Mouse (Mus musculus): ENCODE measurements around the gene Rtn4. TPM values are rescaled to one million over a fixed set of nuclear protein-coding genes. Genes with fewer than 3 reads are reported as not detected.
A peak's percentile ranks its signal among the peaks of the same experiment; 100 is the strongest.

The Rtn4 gene
- polyA plus RNA-seq, 1 experiment from 2014 or later = 64.7 TPM

DNA sequence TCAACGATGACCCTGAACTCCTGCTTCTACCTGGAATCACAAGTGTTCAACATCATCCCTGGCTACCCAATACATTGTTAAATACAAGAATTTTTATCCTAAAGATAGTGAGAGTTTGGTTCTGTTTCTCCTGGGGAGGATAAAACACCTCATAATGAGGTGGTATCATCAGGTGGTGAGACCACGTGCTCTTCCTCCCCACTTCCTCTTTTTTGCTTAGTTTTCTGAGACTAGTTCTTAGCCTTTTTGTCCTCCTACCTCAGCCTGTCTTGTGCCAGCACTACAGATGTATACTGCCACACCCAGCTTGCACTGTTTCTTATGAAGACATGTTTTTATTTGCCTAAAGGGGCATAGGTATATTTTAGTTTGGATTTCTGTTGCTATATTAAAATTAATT lies 6.6 kb upstream of the Rtn4 start:
- Histone ChIP-seq H3K27ac (no peak overlapping the region), H3K4me3 (no peak overlapping the region), H3K36me3 (no peaks in the 10 kb centered on the region), H3K9me3 (replicated peaks) (no peaks in the 10 kb centered on the region), H3K4me1 (no peaks in the 10 kb centered on the region), H3K27me3 (ENCODE audit: low read depth, poor library complexity, severe bottlenecking) (no peaks in the 10 kb centered on the region)
- DNase-seq (ENCODE audit: low spot score) = no peak
- WGBS = 83% methylated on average over 2 of the region's 2 CpGs

GRCm38 (mm10) chr11:29691556-29691955 lies 1.2 kb upstream of the Rtn4 start:
- no peak for DNase-seq (ENCODE audit: low spot score)
- 86% methylated on average over 1 of the region's 1 CpGs for WGBS
- H3K27me3 ChIP-seq (ENCODE audit: low read depth, poor library complexity, severe bottlenecking) = no peaks in the 10 kb centered on the region
- H3K9me3 ChIP-seq (replicated peaks) = no peaks in the 10 kb centered on the region
- H3K4me1 ChIP-seq = peaks cover 7% of the 10 kb centered on the region; the same call in 1 of the 2 replicates
- no peak overlapping the region for H3K27ac ChIP-seq
- H3K4me3 ChIP-seq = no peak overlapping the region
- peaks cover 13% of the 10 kb centered on the region for H3K36me3 ChIP-seq

GRCm38 (mm10) chr11:29692111-29692682 lies 550 bp upstream of the Rtn4 start:
- WGBS = 15% methylated on average over 12 of the region's 12 CpGs
- Histone ChIP-seq H3K36me3 (peaks cover 19% of the 10 kb centered on the region), H3K4me1 (peaks cover 7% of the 10 kb centered on the region; the same call in 1 of the 2 replicates), H3K27ac (peak overlapping the region; percentile 61), H3K27me3 (ENCODE audit: low read depth, poor library complexity, severe bottlenecking) (no peaks in the 10 kb centered on the region), H3K4me3 (peak overlapping the region; percentile 99), H3K9me3 (replicated peaks) (no peaks in the 10 kb centered on the region)
- no peak for DNase-seq (ENCODE audit: low spot score)

DNA sequence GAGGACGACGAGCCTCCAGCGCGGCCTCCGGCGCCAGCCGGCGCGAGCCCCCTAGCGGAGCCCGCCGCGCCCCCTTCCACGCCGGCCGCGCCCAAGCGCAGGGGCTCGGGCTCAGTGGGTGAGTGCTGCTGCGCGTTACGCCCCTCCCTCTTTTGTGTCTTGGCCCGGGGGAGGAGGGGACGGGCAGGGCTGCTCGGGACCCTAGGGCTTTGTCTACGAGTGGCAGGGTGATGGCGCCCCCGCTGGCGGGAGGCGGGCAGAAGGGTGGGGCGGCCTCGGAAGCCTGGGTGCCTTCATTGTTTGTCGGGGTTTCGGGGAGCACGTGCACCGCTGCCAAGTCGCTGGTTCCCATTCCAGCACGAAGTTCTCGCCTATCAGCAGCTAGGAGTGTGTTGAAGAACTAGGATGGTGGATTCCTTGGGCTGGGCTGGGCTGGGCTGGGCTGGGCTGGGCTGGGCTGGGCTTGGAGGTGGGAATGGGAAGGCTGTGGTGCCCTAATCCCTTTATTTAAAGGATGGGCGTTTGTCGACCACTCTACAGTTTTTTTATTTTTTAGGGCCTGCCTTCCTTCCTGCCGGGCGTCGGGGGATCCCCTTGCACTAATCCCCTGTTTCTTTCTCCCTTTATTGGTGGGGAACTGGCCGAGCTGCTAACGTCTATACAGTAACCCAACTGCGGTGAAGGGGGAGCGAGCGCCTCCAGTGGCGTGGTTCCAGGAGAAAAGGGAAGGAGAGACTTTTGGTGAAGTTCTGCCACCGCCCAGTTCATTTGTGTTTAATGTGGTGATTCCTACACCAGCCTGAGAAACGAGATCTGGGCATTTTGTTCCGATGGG lies 1.0 kb downstream of the Rtn4 start:
- peak; percentile 91 for DNase-seq (ENCODE audit: low spot score)
- under 1% methylated on average over 40 of the region's 53 CpGs for WGBS
- Histone ChIP-seq H3K4me1 (peaks cover 7% of the 10 kb centered on the region; the same call in 1 of the 2 replicates), H3K4me3 (peak overlapping the region; percentile 99), H3K36me3 (peaks cover 33% of the 10 kb centered on the region), H3K9me3 (replicated peaks) (no peaks in the 10 kb centered on the region), H3K27ac (peak overlapping the region; percentile 99), H3K27me3 (ENCODE audit: low read depth, poor library complexity, severe bottlenecking) (no peaks in the 10 kb centered on the region)

- Histone ChIP-seq H3K27me3 (ENCODE audit: low read depth, poor library complexity, severe bottlenecking) (no peaks in the 10 kb centered on the region), H3K4me3 (peak overlapping the region; percentile 99), H3K27ac (no peak overlapping the region), H3K36me3 (peaks cover 34% of the 10 kb centered on the region), H3K9me3 (replicated peaks) (no peaks in the 10 kb centered on the region), H3K4me1 (peaks cover 7% of the 10 kb centered on the region; the same call in 1 of the 2 replicates)
- DNase-seq (ENCODE audit: low spot score) = no peak
These were observed 2.0 kb downstream of the Rtn4 start for GRCm38 (mm10) chr11:29694754-29695153.

DNA sequence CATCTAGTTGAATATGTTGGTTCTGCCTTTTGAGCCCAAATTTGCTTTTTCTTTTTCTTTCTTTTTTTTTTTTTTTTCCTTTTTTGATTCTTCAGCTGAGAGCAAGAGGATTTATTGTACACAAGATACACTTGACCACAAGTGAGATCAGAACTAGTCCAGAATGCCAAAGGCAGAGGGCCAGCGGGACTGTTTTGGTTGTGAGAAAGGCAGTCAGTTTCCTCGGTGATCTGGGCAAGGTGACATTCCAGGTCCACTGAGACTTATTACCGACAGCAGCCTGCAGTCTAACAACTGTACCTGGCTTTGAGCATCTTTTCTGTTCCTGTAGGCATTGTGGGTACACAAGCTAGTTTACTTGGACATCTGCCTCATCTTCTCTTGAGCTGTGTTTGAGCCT lies 10.0 kb downstream of the Rtn4 start:
- no peak for DNase-seq (ENCODE audit: low spot score)
- Histone ChIP-seq H3K27ac (no peak overlapping the region), H3K27me3 (ENCODE audit: low read depth, poor library complexity, severe bottlenecking) (no peaks in the 10 kb centered on the region), H3K9me3 (replicated peaks) (no peaks in the 10 kb centered on the region), H3K36me3 (peaks cover 25% of the 10 kb centered on the region), H3K4me3 (no peak overlapping the region), H3K4me1 (no peaks in the 10 kb centered on the region)
- WGBS = 87% methylated on average over 3 of the region's 3 CpGs

GRCm38 (mm10) chr11:29705263-29705662 lies 12.5 kb downstream of the Rtn4 start:
- H3K36me3 ChIP-seq = peaks cover 30% of the 10 kb centered on the region
- no peak overlapping the region for H3K27ac ChIP-seq
- no peaks in the 10 kb centered on the region for H3K4me1 ChIP-seq
- H3K4me3 ChIP-seq = no peak overlapping the region
- no peaks in the 10 kb centered on the region for H3K9me3 ChIP-seq (replicated peaks)
- DNase-seq (ENCODE audit: low spot score) = no peak
- no peaks in the 10 kb centered on the region for H3K27me3 ChIP-seq (ENCODE audit: low read depth, poor library complexity, severe bottlenecking)

GRCm38 (mm10) chr11:29706845-29707244 lies 14.1 kb downstream of the Rtn4 start:
- no peaks in the 10 kb centered on the region for H3K4me1 ChIP-seq
- WGBS = 91% methylated on average over 4 of the region's 4 CpGs
- no peaks in the 10 kb centered on the region for H3K27me3 ChIP-seq (ENCODE audit: low read depth, poor library complexity, severe bottlenecking)
- H3K4me3 ChIP-seq = no peak overlapping the region
- H3K36me3 ChIP-seq = peaks cover 37% of the 10 kb centered on the region
- no peak for DNase-seq (ENCODE audit: low spot score)
- no peak overlapping the region for H3K27ac ChIP-seq
- H3K9me3 ChIP-seq (replicated peaks) = no peaks in the 10 kb centered on the region

DNA sequence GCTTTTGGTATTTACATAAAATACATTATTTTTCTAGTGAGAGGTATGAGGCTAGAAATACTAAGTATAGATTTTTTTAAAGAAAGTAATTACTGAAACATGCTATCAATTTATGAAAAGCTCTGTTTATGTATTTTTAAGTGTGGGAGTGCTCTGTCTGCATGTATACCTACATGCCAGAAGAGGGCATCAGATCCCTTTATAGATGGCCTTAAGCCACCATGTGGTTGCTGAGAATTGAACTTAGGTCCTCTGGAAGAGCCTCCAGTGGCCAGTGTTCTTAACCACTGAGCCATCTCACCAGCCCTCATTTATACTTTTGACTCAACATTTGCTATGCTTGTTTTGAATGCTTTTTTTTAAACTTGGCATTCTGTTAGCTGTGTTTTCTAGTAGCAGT lies 16.8 kb downstream of the Rtn4 start:
- Histone ChIP-seq H3K4me1 (no peaks in the 10 kb centered on the region), H3K4me3 (no peak overlapping the region), H3K9me3 (replicated peaks) (no peaks in the 10 kb centered on the region), H3K36me3 (peaks cover 53% of the 10 kb centered on the region), H3K27ac (no peak overlapping the region), H3K27me3 (ENCODE audit: low read depth, poor library complexity, severe bottlenecking) (no peaks in the 10 kb centered on the region)
- DNase-seq (ENCODE audit: low spot score) = no peak

- 91% methylated on average over 7 of the region's 7 CpGs for WGBS
- no peak for DNase-seq (ENCODE audit: low spot score)
- H3K27ac ChIP-seq = no peak overlapping the region
- H3K4me3 ChIP-seq = no peak overlapping the region
- H3K9me3 ChIP-seq (replicated peaks) = no peaks in the 10 kb centered on the region
- H3K4me1 ChIP-seq = no peaks in the 10 kb centered on the region
- peaks cover 25% of the 10 kb centered on the region for H3K36me3 ChIP-seq
- no peaks in the 10 kb centered on the region for H3K27me3 ChIP-seq (ENCODE audit: low read depth, poor library complexity, severe bottlenecking)
These were observed 21.4 kb downstream of the Rtn4 start for GRCm38 (mm10) chr11:29714114-29714513.

GRCm38 (mm10) chr11:29714789-29715188 lies 22.0 kb downstream of the Rtn4 start:
- 96% methylated on average over 2 of the region's 2 CpGs for WGBS
- H3K27me3 ChIP-seq (ENCODE audit: low read depth, poor library complexity, severe bottlenecking) = no peaks in the 10 kb centered on the region
- H3K36me3 ChIP-seq = peaks cover 24% of the 10 kb centered on the region
- no peak overlapping the region for H3K4me3 ChIP-seq
- H3K4me1 ChIP-seq = no peaks in the 10 kb centered on the region
- no peaks in the 10 kb centered on the region for H3K9me3 ChIP-seq (replicated peaks)
- no peak for DNase-seq (ENCODE audit: low spot score)
- no peak overlapping the region for H3K27ac ChIP-seq

GRCm38 (mm10) chr11:29715499-29715898 lies 22.8 kb downstream of the Rtn4 start:
- H3K9me3 ChIP-seq (replicated peaks) = no peaks in the 10 kb centered on the region
- no peak overlapping the region for H3K27ac ChIP-seq
- 92% methylated on average over 3 of the region's 3 CpGs for WGBS
- no peaks in the 10 kb centered on the region for H3K27me3 ChIP-seq (ENCODE audit: low read depth, poor library complexity, severe bottlenecking)
- no peak overlapping the region for H3K4me3 ChIP-seq
- H3K4me1 ChIP-seq = no peaks in the 10 kb centered on the region
- H3K36me3 ChIP-seq = peaks cover 23% of the 10 kb centered on the region
- DNase-seq (ENCODE audit: low spot score) = no peak

DNA sequence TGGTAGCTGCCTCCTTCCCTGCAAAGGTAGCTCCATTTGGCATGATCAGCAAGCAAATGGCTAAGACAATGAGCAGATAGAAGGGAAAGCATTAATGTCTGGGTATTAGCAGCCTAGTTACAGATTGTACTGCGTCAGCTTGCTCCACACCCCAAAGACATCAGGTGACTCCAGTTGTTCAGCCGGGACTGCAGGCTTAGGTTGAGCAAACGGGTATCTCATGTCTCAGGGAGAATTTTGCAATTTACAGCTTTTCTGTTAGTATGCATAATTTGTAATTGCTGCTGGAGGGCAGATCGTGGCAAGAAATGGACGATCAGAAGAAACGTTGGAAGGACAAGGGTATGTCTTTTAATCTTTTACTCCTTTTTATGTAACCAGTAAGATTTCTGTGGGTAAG lies 25.8 kb downstream of the Rtn4 start:
- Histone ChIP-seq H3K36me3 (peaks cover 6% of the 10 kb centered on the region), H3K27me3 (ENCODE audit: low read depth, poor library complexity, severe bottlenecking) (no peaks in the 10 kb centered on the region), H3K9me3 (replicated peaks) (no peaks in the 10 kb centered on the region), H3K4me3 (no peak overlapping the region), H3K4me1 (no peaks in the 10 kb centered on the region), H3K27ac (no peak overlapping the region)
- WGBS = 84% methylated on average over 6 of the region's 6 CpGs
- no peak for DNase-seq (ENCODE audit: low spot score)
